ENCODE assay signal across 8 mouse cellular contexts in the genomic region with DNA sequence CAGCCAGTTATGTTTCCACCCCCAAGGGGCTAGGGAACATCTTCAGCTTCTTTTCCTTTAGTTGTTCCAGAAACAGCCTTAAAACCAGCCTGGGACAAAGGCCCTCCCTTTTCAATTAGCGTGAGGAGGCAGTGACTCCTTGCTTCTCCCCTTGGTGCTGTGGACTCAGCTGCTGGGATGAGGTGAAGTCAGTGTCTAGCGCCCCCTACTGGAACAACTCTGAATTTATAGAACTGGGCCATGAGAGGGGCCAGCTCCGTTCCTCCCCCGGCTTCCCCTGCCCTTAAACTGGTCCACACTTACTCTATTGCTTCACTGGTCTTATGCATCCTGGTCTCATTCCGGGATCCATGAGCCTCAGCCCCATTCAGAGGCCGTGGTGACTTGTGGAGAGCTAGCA. TPM values are rescaled to one million over a fixed set of nuclear protein-coding genes. Genes with fewer than 3 reads are reported as not detected.
A peak's percentile ranks its signal among the peaks of the same experiment; 100 is the strongest.
DNase-seq lines count a peak whose midpoint lies in the region; ATAC-seq and TF ChIP-seq lines count a peak whose summit lies in the region.

No protein-coding gene starts in this region.

- TF ChIP-seq CTCF in heart, postnatal 0 days (IDR thresholded peaks at IDR 0.05; ENCODE audit: low read depth) = peak; percentile 47

- H3K4me3 ChIP-seq in heart, postnatal 0 days (ENCODE audit: low read depth, low read length) = no peak overlapping the region
- H3K4me3 ChIP-seq in heart, embryonic 11.5 days (ENCODE audit: low read depth, low read length) = no peak overlapping the region
- H3K4me3 ChIP-seq in limb, embryonic 13.5 days = no peak overlapping the region
- H3K4me3 ChIP-seq in neural tube, embryonic 11.5 days (ENCODE audit: low read depth, low read length) = no peak overlapping the region

- no peak overlapping the region for H3K27ac ChIP-seq in heart, postnatal 0 days (ENCODE audit: low read depth)
- H3K27ac ChIP-seq in heart, embryonic 11.5 days (ENCODE audit: low read depth, low read length) = no peak overlapping the region
- H3K27ac ChIP-seq in limb, embryonic 13.5 days = no peak overlapping the region
- H3K27ac ChIP-seq in neural tube, embryonic 11.5 days (ENCODE audit: low read depth, low read length) = no peak overlapping the region

- TF ChIP-seq EP300 in heart, postnatal 0 days (IDR thresholded peaks at IDR 0.05; ENCODE audit: low read depth) = no peak

- H3K9ac ChIP-seq in heart, postnatal 0 days (replicated peaks; ENCODE audit: low read depth, low read length) = no peak overlapping the region
- no peak overlapping the region for H3K9ac ChIP-seq in heart, embryonic 11.5 days (ENCODE audit: low read depth, low read length)
- no peak overlapping the region for H3K9ac ChIP-seq in limb, embryonic 13.5 days
- H3K9ac ChIP-seq in neural tube, embryonic 11.5 days (ENCODE audit: low read length) = no peak overlapping the region

- no peaks in the 10 kb centered on the region for H3K9me3 ChIP-seq in heart, postnatal 0 days (replicated peaks; ENCODE audit: control insufficient read depth, low read length)
- H3K9me3 ChIP-seq in heart, embryonic 11.5 days (replicated peaks; ENCODE audit: control insufficient read depth, low read length) = no peaks in the 10 kb centered on the region
- no peaks in the 10 kb centered on the region for H3K9me3 ChIP-seq in limb, embryonic 13.5 days
- no peaks in the 10 kb centered on the region for H3K9me3 ChIP-seq in neural tube, embryonic 11.5 days (ENCODE audit: control insufficient read depth, low read length)

- H3K4me2 ChIP-seq in heart, postnatal 0 days (ENCODE audit: low read depth, low read length) = no peak overlapping the region
- H3K4me2 ChIP-seq in heart, embryonic 11.5 days = no peak overlapping the region
- H3K4me2 ChIP-seq in limb, embryonic 13.5 days (replicated peaks) = no peak overlapping the region
- no peak overlapping the region for H3K4me2 ChIP-seq in neural tube, embryonic 11.5 days (ENCODE audit: low read depth)

- peak; percentile 17 for DNase-seq in heart, postnatal 0 days (ENCODE audit: low spot score)
- DNase-seq in B cell, adult 2 months = peak; percentile 74 to 77
- peak; percentile 64 for DNase-seq in T-cell, adult 2 months (ENCODE audit: low spot score)
- DNase-seq in embryo, embryonic 11.5 days (ENCODE audit: low read depth, low spot score) = peak; percentile 46
- peak; percentile 46 for DNase-seq in neural tube, embryonic 11.5 days (ENCODE audit: low spot score)
- DNase-seq in urinary bladder, postnatal 4 days (ENCODE audit: low spot score in 2 of 2) = no peak

- peaks cover 5% of the 10 kb centered on the region; the same call in 1 of the 2 replicates for H3K27me3 ChIP-seq in heart, postnatal 0 days (ENCODE audit: control insufficient read depth, insufficient read depth, low read length)
- H3K27me3 ChIP-seq in heart, embryonic 11.5 days (ENCODE audit: control insufficient read depth, insufficient read depth, low read length) = peaks cover 3% of the 10 kb centered on the region; the same call in 1 of the 2 replicates
- no peaks in the 10 kb centered on the region for H3K27me3 ChIP-seq in limb, embryonic 13.5 days
- no peaks in the 10 kb centered on the region for H3K27me3 ChIP-seq in neural tube, embryonic 11.5 days (ENCODE audit: control insufficient read depth, insufficient read depth, low read length)

- H3K36me3 ChIP-seq in heart, postnatal 0 days (replicated peaks; ENCODE audit: control insufficient read depth, insufficient read depth, low read length) = no peaks in the 10 kb centered on the region
- no peaks in the 10 kb centered on the region; the same call in 1 of the 2 replicates for H3K36me3 ChIP-seq in heart, embryonic 11.5 days (ENCODE audit: control insufficient read depth, insufficient read depth, low read length)
- peaks cover 57% of the 10 kb centered on the region for H3K36me3 ChIP-seq in limb, embryonic 13.5 days
- peaks cover 8% of the 10 kb centered on the region for H3K36me3 ChIP-seq in neural tube, embryonic 11.5 days (ENCODE audit: control insufficient read depth, insufficient read depth, low read length)

- WGBS in heart, postnatal 0 days = 31% methylated on average over 6 of the region's 6 CpGs
- 39% methylated on average over 6 of the region's 6 CpGs for WGBS in heart, embryonic 11.5 days (ENCODE audit: insufficient replicate concordance)
- 37% methylated on average over 6 of the region's 6 CpGs for WGBS in limb, embryonic 13.5 days
- WGBS in neural tube, embryonic 11.5 days = 38% methylated on average over 6 of the region's 6 CpGs

- ATAC-seq in heart, postnatal 0 days (ENCODE audit: insufficient read depth, low read depth) = no peak
- ATAC-seq in heart, embryonic 11.5 days (replicated peaks; ENCODE audit: insufficient number of reproducible peaks, low FRiP score, low TSS enrichment) = no peak
- ATAC-seq in limb, embryonic 13.5 days (ENCODE audit: low FRiP score, low read depth) = peak; percentile 18; the same call in 1 of the 2 replicates
- no peak for ATAC-seq in neural tube, embryonic 11.5 days (ENCODE audit: insufficient read depth, low FRiP score, low TSS enrichment)

- 0 out of 2 replicates have a peak, but pooled peaks cover 4% of the 10 kb centered on the region for H3K4me1 ChIP-seq in heart, postnatal 0 days (ENCODE audit: control insufficient read depth, insufficient read depth)
- H3K4me1 ChIP-seq in heart, embryonic 11.5 days (ENCODE audit: control insufficient read depth, insufficient read depth, low read length) = peaks cover 16% of the 10 kb centered on the region
- peaks cover 12% of the 10 kb centered on the region for H3K4me1 ChIP-seq in limb, embryonic 13.5 days
- H3K4me1 ChIP-seq in neural tube, embryonic 11.5 days (ENCODE audit: control insufficient read depth, insufficient read depth, low read length) = peaks cover 10% of the 10 kb centered on the region

RNA-seq across cellular contexts. Expression of a gene that starts 37.4 kb away (rescaled TPM):
- total RNA-seq in heart, postnatal 0 days (2014; rRNA removed; ENCODE audit: low replicate concordance) = not detected in 2 replicates
- polyA plus RNA-seq in heart, postnatal 0 days (2015; fragmentation: Nextera tagmentation; extraction: Ambion mirVana) = not detected in 2 replicates
- not detected in 2 replicates for polyA plus RNA-seq in heart, embryonic 11.5 days (2014; fragmentation: Nextera tagmentation; extraction: Ambion mirVana)
- polyA plus RNA-seq in limb, embryonic 13.5 days (2015; fragmentation: Nextera tagmentation; extraction: Ambion mirVana) = 0.17 TPM in 1 of 2 replicates, not detected in the other
- polyA plus RNA-seq in neural tube, embryonic 11.5 days (2014; fragmentation: Nextera tagmentation; extraction: Ambion mirVana) = not detected in 2 replicates

RNA-seq across cellular contexts. Expression of a gene that starts 44.0 kb away (rescaled TPM):
- 0.38 and 2.8 TPM in 2 replicates for total RNA-seq in heart, postnatal 0 days (2014; rRNA removed; ENCODE audit: low replicate concordance)
- 0.18 and 0.26 TPM in 2 replicates for polyA plus RNA-seq in heart, postnatal 0 days (2015; fragmentation: Nextera tagmentation; extraction: Ambion mirVana)
- polyA plus RNA-seq in heart, embryonic 11.5 days (2014; fragmentation: Nextera tagmentation; extraction: Ambion mirVana) = 3.9 TPM in 2 replicates
- 5.5 and 5.6 TPM in 2 replicates for polyA plus RNA-seq in limb, embryonic 13.5 days (2015; fragmentation: Nextera tagmentation; extraction: Ambion mirVana)
- polyA plus RNA-seq in neural tube, embryonic 11.5 days (2014; fragmentation: Nextera tagmentation; extraction: Ambion mirVana) = 14.3 and 17.0 TPM in 2 replicates

RNA-seq across cellular contexts. Expression of a gene that starts 58.9 kb away (rescaled TPM):
- 0.42 and 0.70 TPM in 2 replicates for total RNA-seq in heart, postnatal 0 days (2014; rRNA removed; ENCODE audit: low replicate concordance)
- polyA plus RNA-seq in heart, postnatal 0 days (2015; fragmentation: Nextera tagmentation; extraction: Ambion mirVana) = 0.21 TPM in 1 of 2 replicates, not detected in the other
- polyA plus RNA-seq in heart, embryonic 11.5 days (2014; fragmentation: Nextera tagmentation; extraction: Ambion mirVana) = 2.0 and 2.1 TPM in 2 replicates
- 18.8 and 21.1 TPM in 2 replicates for polyA plus RNA-seq in limb, embryonic 13.5 days (2015; fragmentation: Nextera tagmentation; extraction: Ambion mirVana)
- polyA plus RNA-seq in neural tube, embryonic 11.5 days (2014; fragmentation: Nextera tagmentation; extraction: Ambion mirVana) = 16.5 and 17.2 TPM in 2 replicates

Comparison
In these comparisons a context has a peak if more than half of its experiments do, and no peak if none do; other contexts are left out.
1. DNase-seq: peak in heart, postnatal 0 days (single experiment), B cell, adult 2 months (2 of 2), T-cell, adult 2 months (single experiment), embryo, embryonic 11.5 days (single experiment) and neural tube, embryonic 11.5 days (single experiment); none in urinary bladder, postnatal 4 days (0 of 2).